Mouse (Mus musculus) frontal cortex, postnatal 36 days (tissue): Measurements from ENCODE around the gene Dbx2.
A peak's percentile ranks its signal among the peaks of the same experiment; 100 is the strongest.

ENCODE experiments used
- DNase-seq, 2 experiments: peaks; one replicate each; pipeline ENCODE4 v3.0.0; 2022; ENCODE audit warnings: low spot score in 2 of 2

Gene Dbx2

GRCm38 (mm10) chr15:95624396-95624795 is 31.4 kb downstream of the Dbx2 start:
- no peak for DNase-seq

- DNase-seq, result no peak
Measured at GRCm38 (mm10) chr15:95622797-95623196, 33.0 kb downstream of the Dbx2 start.

- peak in 1 of 2 experiments; percentile 14 for DNase-seq
Measured at GRCm38 (mm10) chr15:95612600-95612999, 43.2 kb downstream of the Dbx2 start.

GRCm38 (mm10) chr15:95601179-95601578 is 54.6 kb downstream of the Dbx2 start:
- no peak for DNase-seq

- DNase-seq, result peak in 1 of 2 experiments; percentile 17
Measured at GRCm38 (mm10) chr15:95598630-95599029, 57.1 kb downstream of the Dbx2 start.

DNA sequence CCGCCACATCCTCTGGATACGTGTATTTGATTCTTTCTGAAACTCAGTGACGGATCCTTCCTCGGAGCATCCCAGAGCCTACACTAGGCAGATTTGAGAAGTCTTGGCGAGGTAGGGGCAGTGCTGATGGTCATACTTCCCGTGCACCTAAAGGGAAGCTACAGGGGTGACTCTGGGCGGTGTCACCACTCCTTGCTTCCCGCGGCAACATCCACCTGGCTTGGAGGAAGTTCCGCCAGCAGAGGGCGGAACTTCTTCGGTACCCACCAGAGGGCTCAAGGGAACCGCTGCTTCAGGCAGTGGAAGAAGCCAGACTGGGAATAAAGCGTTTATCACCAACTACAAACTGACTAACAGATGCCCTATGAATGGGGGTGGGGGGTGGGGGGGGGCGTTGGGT is 68.9 kb downstream of the Dbx2 start:
- no peak for DNase-seq

GRCm38 (mm10) chr15:95584891-95585290 is 70.9 kb downstream of the Dbx2 start:
- no peak for DNase-seq

DNA sequence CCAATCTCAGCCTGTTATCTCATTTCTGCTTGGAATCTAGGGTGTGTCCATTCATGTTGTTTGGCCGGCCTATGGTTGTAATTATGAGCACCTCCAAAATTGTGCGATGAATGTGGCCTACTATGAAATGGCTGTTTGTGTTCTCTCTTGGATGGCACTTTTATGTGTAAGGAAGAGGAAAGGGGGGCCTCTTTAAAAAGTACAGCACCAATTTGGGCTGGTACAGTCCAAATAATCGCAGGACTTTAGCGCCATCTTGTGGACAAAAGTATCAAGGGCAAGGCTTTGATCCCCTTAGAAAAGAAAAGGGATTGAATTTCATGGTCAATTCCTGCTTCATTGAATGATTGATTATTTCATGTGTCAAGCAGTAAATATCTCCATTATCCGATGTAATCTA is 81.1 kb downstream of the Dbx2 start:
- DNase-seq, result peak; percentile 45 to 74
